Mouse (Mus musculus): Measurements from ENCODE around the gene Cat.

DNA sequence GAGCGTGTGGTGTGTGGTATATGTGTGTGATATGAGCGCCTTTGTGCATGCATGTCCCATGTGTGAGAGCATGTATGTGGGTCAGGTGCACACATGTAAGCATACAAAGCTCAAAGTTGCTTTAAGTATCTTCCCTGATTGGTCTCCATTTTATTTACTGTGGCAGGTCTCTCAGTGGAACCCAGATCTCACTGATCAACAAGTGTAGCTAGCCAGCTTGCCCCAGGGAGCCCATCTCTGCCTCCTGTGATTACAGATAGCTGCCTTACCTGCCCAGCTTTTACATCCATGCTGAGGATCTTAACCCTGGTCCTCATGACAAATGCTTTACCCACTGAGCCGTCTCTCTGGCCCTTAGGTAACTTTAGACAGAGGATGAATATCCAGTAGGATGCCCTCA is 6.6 kb downstream of the Cat start:
- no peak for TF ChIP-seq POLR2A (IDR thresholded peaks at IDR 0.05; ENCODE audit: borderline replicate concordance, low read depth, low read length)
- TF ChIP-seq CTCF (IDR thresholded peaks at IDR 0.05; ENCODE audit: low read depth, low read length) = no peak

All from bone marrow macrophage, adult 2 months (primary cell).